Mouse (Mus musculus) lung, adult 2 months (tissue): ENCODE results near the gene Gm20388.

ENCODE experiments used
- CTCF ChIP-seq: fragments of 200-500 bp; IDR thresholded peaks from 2 replicates; pipeline ENCODE4 v1.5.1; 2011; ENCODE audit warnings: mild to moderate bottlenecking, low read length, control low read depth; ENCODE audit not compliant: insufficient read depth
- POLR2A ChIP-seq: fragments of 200-500 bp; IDR thresholded peaks from 2 replicates; pipeline ENCODE4 v1.6.1; 2011; ENCODE audit warnings: low read depth, mild to moderate bottlenecking, control low read depth, low read length, borderline replicate concordance; ENCODE audit errors: extremely low read depth

DNA sequence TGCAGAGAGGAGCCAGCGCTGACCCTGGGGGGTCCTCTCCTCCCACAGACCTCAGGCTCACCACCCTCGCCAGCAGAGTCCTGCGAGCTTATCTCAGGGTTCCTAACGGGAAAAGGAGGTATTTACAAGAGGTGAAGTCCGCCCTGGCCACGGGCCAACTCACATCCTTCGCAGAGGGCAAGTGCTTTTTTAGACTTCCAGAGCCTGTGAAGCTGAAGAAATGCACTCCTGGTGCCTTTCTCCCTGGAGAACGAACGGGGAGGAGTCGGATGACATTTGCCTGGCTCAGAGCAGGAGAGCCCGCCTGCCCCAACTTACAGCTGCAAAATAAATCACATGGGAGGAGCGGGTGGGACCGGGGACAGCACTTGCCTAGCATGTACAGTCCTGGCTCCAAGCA lies 1117.1 kb downstream of the Gm20388 start:
- TF ChIP-seq CTCF (no peak), POLR2A (no peak)
